Mouse (Mus musculus) testis, adult 2 months (tissue): ENCODE data around the gene Aldh1b1. TPM values are rescaled to one million over a fixed set of nuclear protein-coding genes. Genes with fewer than 3 reads are reported as not detected.

Experiments used
- H3K27ac ChIP-seq: fragments of 200-500 bp; 2 replicates; pipeline ENCODE4 v1.5.1; 2012; ENCODE audit warnings: low read depth, low read length; ENCODE audit not compliant: control insufficient read depth, insufficient read depth
- H3K27me3 ChIP-seq: fragments of 200-500 bp; 2 replicates; pipeline ENCODE4 v1.6.1; 2012; ENCODE audit warnings: mild to moderate bottlenecking, low read length, moderate library complexity; ENCODE audit not compliant: control insufficient read depth, insufficient read depth
- H3K36me3 ChIP-seq: fragments of 200-500 bp; 2 replicates; pipeline ENCODE4 v1.6.1; 2012; ENCODE audit warnings: mild to moderate bottlenecking, low read length; ENCODE audit not compliant: control insufficient read depth, insufficient read depth
- H3K4me1 ChIP-seq: fragments of 200-500 bp; 2 replicates; pipeline ENCODE4 v1.6.1; 2012; ENCODE audit warnings: low read length; ENCODE audit not compliant: control insufficient read depth, insufficient read depth
- H3K4me3 ChIP-seq: fragments of 200-500 bp; 2 replicates; pipeline ENCODE4 v1.5.1; 2012; ENCODE audit warnings: low read depth, mild to moderate bottlenecking, low read length, moderate library complexity, mixed read lengths; ENCODE audit not compliant: control insufficient read depth
- CTCF ChIP-seq: fragments of 200-500 bp; IDR thresholded peaks from 2 replicates; pipeline ENCODE4 v1.5.1; 2012; ENCODE audit warnings: low read depth, mild to moderate bottlenecking, inconsistent platforms, low read length, moderate library complexity; ENCODE audit not compliant: control insufficient read depth, insufficient read depth, insufficient replicate concordance
- POLR2A ChIP-seq: fragments of 200-500 bp; IDR thresholded peaks from 2 replicates; pipeline ENCODE4 v1.6.1; 2012; ENCODE audit warnings: low read depth, mild to moderate bottlenecking, inconsistent platforms, low read length, moderate library complexity; ENCODE audit not compliant: control insufficient read depth
- polyA plus RNA-seq: library from polyadenylated mRNA; depleted of rRNA; stranded (reverse); fragments of >200 nt; gene quantifications from 2 replicates; pipeline ENCODE4 v1.2.3, GENCODE M21; 2012

The Aldh1b1 gene
- polyA plus RNA-seq, 1 experiment, result 9.8 TPM

- Histone ChIP-seq H3K27me3 (no peaks in the 10 kb centered on the region), H3K36me3 (no peaks in the 10 kb centered on the region), H3K4me1 (no peaks in the 10 kb centered on the region), H3K4me3 (no peak overlapping the region), H3K27ac (no peak overlapping the region)
- TF ChIP-seq CTCF (no peak), POLR2A (no peak)
Observed at GRCm38 (mm10) chr4:45759411-45759810, 39.4 kb upstream of the Aldh1b1 start.

GRCm38 (mm10) chr4:45762600-45762999 lies 36.2 kb upstream of the Aldh1b1 start:
- Histone ChIP-seq H3K27ac (no peak overlapping the region), H3K27me3 (no peaks in the 10 kb centered on the region), H3K4me1 (no peaks in the 10 kb centered on the region), H3K36me3 (no peaks in the 10 kb centered on the region), H3K4me3 (no peak overlapping the region)
- TF ChIP-seq POLR2A (no peak), CTCF (no peak)

- H3K27ac ChIP-seq, result peak overlapping the region; percentile 45; the same call in 1 of the 2 replicates
Observed at GRCm38 (mm10) chr4:45763288-45764140, 35.3 kb upstream of the Aldh1b1 start.

DNA sequence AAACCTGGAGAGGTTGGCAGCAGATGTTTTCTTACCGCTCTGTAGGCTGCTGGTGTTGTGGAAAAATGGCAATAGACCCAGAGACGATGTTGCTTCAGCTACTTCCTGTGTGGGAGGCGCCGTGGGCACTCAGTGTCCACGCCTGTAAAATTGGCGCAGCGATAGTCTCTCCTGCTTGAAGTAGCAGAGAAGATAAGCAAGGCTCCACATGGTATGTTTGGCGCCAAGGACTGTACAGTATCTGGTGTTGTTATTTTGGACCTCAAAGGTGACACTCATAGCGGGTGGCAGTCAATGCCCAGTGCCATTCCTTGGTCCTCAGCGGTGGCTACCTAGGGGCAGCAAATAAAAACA lies 34.7 kb upstream of the Aldh1b1 start:
- H3K4me1 ChIP-seq, result no peaks in the 10 kb centered on the region
- no peaks in the 10 kb centered on the region for H3K27me3 ChIP-seq
- no peak overlapping the region for H3K4me3 ChIP-seq
- H3K27ac ChIP-seq, result peak overlapping the region; percentile 32
- no peaks in the 10 kb centered on the region for H3K36me3 ChIP-seq
- no peak for TF ChIP-seq POLR2A
- TF ChIP-seq CTCF, result no peak

More at GRCm38 (mm10) chr4:45763288-45764140, 35.3 kb upstream of the Aldh1b1 start:
- TF ChIP-seq CTCF (no peak), POLR2A (no peak)
- Histone ChIP-seq H3K36me3 (no peaks in the 10 kb centered on the region), H3K4me3 (no peak overlapping the region), H3K27me3 (no peaks in the 10 kb centered on the region), H3K4me1 (no peaks in the 10 kb centered on the region)

DNA sequence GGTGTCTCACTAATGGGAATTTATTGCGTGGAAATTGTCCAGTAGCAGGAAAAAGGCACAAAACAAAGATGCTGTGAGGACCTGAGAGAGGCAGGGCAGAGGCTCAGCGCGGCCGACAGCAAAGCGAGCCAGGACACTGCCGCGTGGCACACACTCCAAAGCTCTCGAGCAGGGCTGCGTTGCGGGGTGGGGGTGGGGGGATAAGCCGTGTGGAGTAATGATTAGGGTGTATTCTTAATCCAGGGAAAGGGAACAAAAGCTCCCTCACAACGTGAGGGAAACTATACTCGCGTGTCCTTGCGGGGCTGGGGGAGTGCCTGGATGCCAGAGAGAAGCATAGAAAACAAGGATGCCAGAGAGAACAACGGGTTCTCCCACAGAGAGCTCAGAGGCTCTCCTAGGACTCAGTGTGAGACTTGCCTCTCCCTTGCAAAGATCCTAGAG lies 33.7 kb upstream of the Aldh1b1 start:
- Histone ChIP-seq H3K36me3 (no peaks in the 10 kb centered on the region), H3K4me1 (no peaks in the 10 kb centered on the region), H3K4me3 (no peak overlapping the region), H3K27me3 (no peaks in the 10 kb centered on the region), H3K27ac (no peak overlapping the region; the same call in 1 of the 2 replicates)
- no peak for TF ChIP-seq CTCF
- 0 out of 2 replicates have a peak, but pooled peaks have one; percentile 25 for TF ChIP-seq POLR2A

DNA sequence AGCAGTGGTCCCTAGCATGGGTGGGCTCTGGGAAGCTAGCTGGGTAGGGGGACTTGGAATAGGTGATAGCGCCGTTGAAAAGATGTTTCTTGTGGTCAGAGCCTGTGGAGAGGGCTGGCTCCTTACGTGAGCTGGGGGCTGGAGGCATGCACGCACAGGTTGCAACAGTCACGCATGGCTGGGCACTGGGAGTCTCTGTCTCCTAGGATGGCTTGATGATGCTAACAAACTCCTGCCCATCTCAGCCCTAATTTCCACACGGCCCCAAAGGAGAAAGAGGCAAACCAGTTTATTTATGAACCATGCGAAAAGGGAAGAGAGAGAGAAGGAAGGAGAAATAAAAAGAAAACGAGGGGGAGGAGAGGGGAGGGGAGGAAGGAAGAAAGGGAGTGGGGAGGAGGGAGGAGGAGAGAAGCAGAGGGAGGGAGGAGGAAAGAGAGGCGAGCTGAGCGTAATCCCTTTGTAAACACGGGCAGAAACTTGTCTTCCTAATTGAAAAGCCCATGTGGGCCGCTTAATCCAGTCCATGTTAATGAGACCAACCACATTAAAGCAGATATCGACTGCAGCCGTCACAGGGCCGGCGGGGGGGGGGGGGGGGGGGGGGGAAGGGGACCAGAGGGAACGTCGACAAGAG lies 33.1 kb upstream of the Aldh1b1 start:
- H3K4me1 ChIP-seq, result no peaks in the 10 kb centered on the region
- no peak for TF ChIP-seq POLR2A
- TF ChIP-seq CTCF, result no peak
- H3K27me3 ChIP-seq, result no peaks in the 10 kb centered on the region

GRCm38 (mm10) chr4:45766774-45767173 lies 32.0 kb upstream of the Aldh1b1 start:
- no peaks in the 10 kb centered on the region for H3K27me3 ChIP-seq
- H3K27ac ChIP-seq, result no peak overlapping the region
- H3K36me3 ChIP-seq, result no peaks in the 10 kb centered on the region
- no peak overlapping the region for H3K4me3 ChIP-seq
- no peaks in the 10 kb centered on the region for H3K4me1 ChIP-seq
- TF ChIP-seq CTCF (no peak), POLR2A (no peak)

More for the DNA sequence above, 33.1 kb upstream of the Aldh1b1 start:
- H3K36me3 ChIP-seq, result no peaks in the 10 kb centered on the region
- no peak overlapping the region for H3K4me3 ChIP-seq
- H3K27ac ChIP-seq, result no peak overlapping the region; the same call in 1 of the 2 replicates
